Mouse (Mus musculus): ENCODE measurements at regions not wholly inside any gene's neighbourhood (a gene's known extent, or its start where the extent isn't known, plus 50 kb on each side); places are given as distances from the start of the nearest gene placed in this dataset.

- no peak for TF ChIP-seq POLR2A (IDR thresholded peaks at IDR 0.05; ENCODE audit: borderline replicate concordance, extremely low read depth, low read depth, low read length)
- no peak for TF ChIP-seq CTCF (IDR thresholded peaks at IDR 0.05; ENCODE audit: insufficient read depth, low read length)
- DNase-seq, result no peak
- WGBS, result 69% methylated on average over 3 of the region's 3 CpGs
- Histone ChIP-seq H3K4me1 (ENCODE audit: control insufficient read depth, insufficient read depth, low read length) (no peaks in the 10 kb centered on the region), H3K4me3 (replicated peaks; ENCODE audit: extremely low read depth, low read depth, low read length) (no peak overlapping the region)
Observed at GRCm38 (mm10) chr12:59623147-59623546, 403.6 kb upstream of the Fbxo33 start.

- H3K4me1 ChIP-seq (ENCODE audit: control insufficient read depth, insufficient read depth, low read length), result no peaks in the 10 kb centered on the region
- WGBS, result 64% methylated on average over 2 of the region's 2 CpGs
- DNase-seq, result no peak
- TF ChIP-seq CTCF (IDR thresholded peaks at IDR 0.05; ENCODE audit: insufficient read depth, low read length) (no peak), POLR2A (IDR thresholded peaks at IDR 0.05; ENCODE audit: borderline replicate concordance, extremely low read depth, low read depth, low read length) (no peak)
- H3K4me3 ChIP-seq (replicated peaks; ENCODE audit: extremely low read depth, low read depth, low read length), result no peak overlapping the region
Observed at GRCm38 (mm10) chr12:59621132-59621531, 401.6 kb upstream of the Fbxo33 start.

GRCm38 (mm10) chr12:59620340-59620739, 400.8 kb upstream of the Fbxo33 start:
- TF ChIP-seq POLR2A (IDR thresholded peaks at IDR 0.05; ENCODE audit: borderline replicate concordance, extremely low read depth, low read depth, low read length) (no peak), CTCF (IDR thresholded peaks at IDR 0.05; ENCODE audit: insufficient read depth, low read length) (no peak)
- H3K4me3 ChIP-seq (replicated peaks; ENCODE audit: extremely low read depth, low read depth, low read length), result no peak overlapping the region
- 77% methylated on average over 2 of the region's 2 CpGs for WGBS
- DNase-seq, result no peak
- no peaks in the 10 kb centered on the region for H3K4me1 ChIP-seq (ENCODE audit: control insufficient read depth, insufficient read depth, low read length)

GRCm38 (mm10) chr12:59616075-59616474, 396.6 kb upstream of the Fbxo33 start:
- 61% methylated on average over 3 of the region's 3 CpGs for WGBS
- no peak overlapping the region for H3K4me3 ChIP-seq (replicated peaks; ENCODE audit: extremely low read depth, low read depth, low read length)
- TF ChIP-seq POLR2A (IDR thresholded peaks at IDR 0.05; ENCODE audit: borderline replicate concordance, extremely low read depth, low read depth, low read length) (no peak), CTCF (IDR thresholded peaks at IDR 0.05; ENCODE audit: insufficient read depth, low read length) (no peak)

GRCm38 (mm10) chr12:59599785-59600184, 380.3 kb upstream of the Fbxo33 start:
- DNase-seq, result no peak
- WGBS, result 82% methylated on average over 9 of the region's 9 CpGs
- Histone ChIP-seq H3K4me1 (ENCODE audit: control insufficient read depth, insufficient read depth, low read length) (no peaks in the 10 kb centered on the region), H3K4me3 (replicated peaks; ENCODE audit: extremely low read depth, low read depth, low read length) (no peak overlapping the region)
- TF ChIP-seq CTCF (IDR thresholded peaks at IDR 0.05; ENCODE audit: insufficient read depth, low read length), result no peak
- no peak for TF ChIP-seq POLR2A (IDR thresholded peaks at IDR 0.05; ENCODE audit: borderline replicate concordance, extremely low read depth, low read depth, low read length)

More at GRCm38 (mm10) chr12:59616075-59616474, 396.6 kb upstream of the Fbxo33 start:
- DNase-seq, result no peak
- no peaks in the 10 kb centered on the region for H3K4me1 ChIP-seq (ENCODE audit: control insufficient read depth, insufficient read depth, low read length)

GRCm38 (mm10) chr12:59589354-59589753, 369.8 kb upstream of the Fbxo33 start:
- whole genome bisulfite sequencing, result 98% methylated on average over 2 of the region's 2 CpGs
- no peak overlapping the region for H3K4me3 ChIP-seq (replicated peaks; ENCODE audit: extremely low read depth, low read depth, low read length)
- no peak for TF ChIP-seq CTCF (IDR thresholded peaks at IDR 0.05; ENCODE audit: insufficient read depth, low read length)
- TF ChIP-seq POLR2A (IDR thresholded peaks at IDR 0.05; ENCODE audit: borderline replicate concordance, extremely low read depth, low read depth, low read length), result no peak
- H3K4me1 ChIP-seq (ENCODE audit: control insufficient read depth, insufficient read depth, low read length), result no peaks in the 10 kb centered on the region
- DNase-seq, result no peak

- no peaks in the 10 kb centered on the region for H3K4me1 ChIP-seq (ENCODE audit: control insufficient read depth, insufficient read depth, low read length)
- DNase-seq, result no peak
- 53% methylated on average over 1 of the region's 1 CpGs for WGBS
- no peak overlapping the region for H3K4me3 ChIP-seq (replicated peaks; ENCODE audit: extremely low read depth, low read depth, low read length)
- TF ChIP-seq POLR2A (IDR thresholded peaks at IDR 0.05; ENCODE audit: borderline replicate concordance, extremely low read depth, low read depth, low read length), result no peak
- no peak for TF ChIP-seq CTCF (IDR thresholded peaks at IDR 0.05; ENCODE audit: insufficient read depth, low read length)
Observed at GRCm38 (mm10) chr12:59582587-59582986, 363.1 kb upstream of the Fbxo33 start.

GRCm38 (mm10) chr12:59579694-59580093, 360.2 kb upstream of the Fbxo33 start:
- WGBS, result 71% methylated on average over 5 of the region's 5 CpGs
- no peak overlapping the region for H3K4me3 ChIP-seq (replicated peaks; ENCODE audit: extremely low read depth, low read depth, low read length)
- TF ChIP-seq CTCF (IDR thresholded peaks at IDR 0.05; ENCODE audit: insufficient read depth, low read length) (no peak), POLR2A (IDR thresholded peaks at IDR 0.05; ENCODE audit: borderline replicate concordance, extremely low read depth, low read depth, low read length) (no peak)
- DNase-seq, result no peak
- no peaks in the 10 kb centered on the region for H3K4me1 ChIP-seq (ENCODE audit: control insufficient read depth, insufficient read depth, low read length)

GRCm38 (mm10) chr12:59563960-59564359, 344.4 kb upstream of the Fbxo33 start:
- TF ChIP-seq CTCF (IDR thresholded peaks at IDR 0.05; ENCODE audit: insufficient read depth, low read length), result no peak
- TF ChIP-seq POLR2A (IDR thresholded peaks at IDR 0.05; ENCODE audit: borderline replicate concordance, extremely low read depth, low read depth, low read length), result no peak
- H3K4me3 ChIP-seq (replicated peaks; ENCODE audit: extremely low read depth, low read depth, low read length), result no peak overlapping the region
- no peaks in the 10 kb centered on the region for H3K4me1 ChIP-seq (ENCODE audit: control insufficient read depth, insufficient read depth, low read length)
- no peak for DNase-seq
- WGBS, result 77% methylated on average over 3 of the region's 3 CpGs

GRCm38 (mm10) chr12:59539788-59540187, 320.3 kb upstream of the Fbxo33 start:
- TF ChIP-seq CTCF (IDR thresholded peaks at IDR 0.05; ENCODE audit: insufficient read depth, low read length) (no peak), POLR2A (IDR thresholded peaks at IDR 0.05; ENCODE audit: borderline replicate concordance, extremely low read depth, low read depth, low read length) (no peak)
- Histone ChIP-seq H3K4me3 (replicated peaks; ENCODE audit: extremely low read depth, low read depth, low read length) (no peak overlapping the region), H3K4me1 (ENCODE audit: control insufficient read depth, insufficient read depth, low read length) (no peaks in the 10 kb centered on the region)
- DNase-seq, result no peak
- WGBS, result 67% methylated on average over 2 of the region's 2 CpGs
